Mouse (Mus musculus) intestine, postnatal 0 days (tissue): Measurements from ENCODE around the gene Stk38. TPM values are rescaled to one million over a fixed set of nuclear protein-coding genes. Genes with fewer than 3 reads are reported as not detected.

Experiments
- ATAC-seq: fragments of 200-750 bp; cut with Nextera tagmentation; 2 replicates; pipeline ENCODE4 v1.8.0; 2017; ENCODE audit warnings: mild to moderate bottlenecking, moderate TSS enrichment, moderate library complexity
- H3K27ac ChIP-seq: fragments of 300-500 bp; sonication (generic); 2 replicates; pipeline ENCODE4 v1.5.1; 2014; ENCODE audit warnings: mild to moderate bottlenecking, low read depth, low read length, moderate library complexity
- H3K27me3 ChIP-seq: fragments of 300-500 bp; sonication (generic); replicated peaks from 2 replicates; pipeline ENCODE4 v1.6.1; 2014; ENCODE audit warnings: low read length, mixed read lengths; ENCODE audit not compliant: control insufficient read depth, insufficient read depth
- H3K36me3 ChIP-seq: fragments of 300-500 bp; sonication (generic); 2 replicates; pipeline ENCODE4 v1.6.1; 2014; ENCODE audit warnings: mild to moderate bottlenecking, moderate library complexity; ENCODE audit not compliant: control insufficient read depth, insufficient read depth
- H3K4me1 ChIP-seq: fragments of 300-500 bp; sonication (generic); replicated peaks from 2 replicates; pipeline ENCODE4 v1.6.1; 2014; ENCODE audit warnings: antibody characterized with exemption, low read length, mixed read lengths; ENCODE audit not compliant: control insufficient read depth, insufficient read depth
- H3K4me2 ChIP-seq: fragments of 300-500 bp; sonication (generic); replicated peaks from 2 replicates; pipeline ENCODE4 v1.6.1; 2014; ENCODE audit warnings: low read depth, mild to moderate bottlenecking, moderate library complexity
- H3K4me3 ChIP-seq: fragments of 300-500 bp; sonication (generic); 2 replicates; pipeline ENCODE4 v1.5.1; 2014; ENCODE audit warnings: low read depth, low read length
- H3K9ac ChIP-seq: fragments of 300-500 bp; sonication (generic); 2 replicates; pipeline ENCODE4 v1.6.1; 2014; ENCODE audit warnings: mild to moderate bottlenecking, low read depth, low read length
- H3K9me3 ChIP-seq: fragments of 300-500 bp; sonication (generic); 2 replicates; pipeline ENCODE4 v1.6.1; 2016; ENCODE audit warnings: mixed run types; ENCODE audit not compliant: control insufficient read depth
- CTCF ChIP-seq: sonication (generic); IDR thresholded peaks from 2 replicates; pipeline ENCODE4 v1.5.1; 2016; ENCODE audit warnings: low read depth, mild to moderate bottlenecking, control low read depth, antibody characterized with exemption, moderate library complexity
- WGBS: fragments of 180-500 bp; shearing (Covaris S2); extraction: QIAGEN DNeasy Blood & Tissue Kit; methylation state at CpG from one replicate; pipeline ENCODE4 v1.1.7; 2014; 5-methylcytosine and 5-hydroxymethylcytosine counted together
- polyA plus RNA-seq: library from polyadenylated mRNA; unstranded; fragments of >200 nt; fragmentation: Nextera tagmentation; extraction: Ambion mirVana; gene quantifications from 2 replicates; pipeline ENCODE4 v1.2.1, GENCODE M21; 2015

Stk38 gene
- polyA plus RNA-seq, result 51.5 and 59.5 TPM in 2 replicates

DNA sequence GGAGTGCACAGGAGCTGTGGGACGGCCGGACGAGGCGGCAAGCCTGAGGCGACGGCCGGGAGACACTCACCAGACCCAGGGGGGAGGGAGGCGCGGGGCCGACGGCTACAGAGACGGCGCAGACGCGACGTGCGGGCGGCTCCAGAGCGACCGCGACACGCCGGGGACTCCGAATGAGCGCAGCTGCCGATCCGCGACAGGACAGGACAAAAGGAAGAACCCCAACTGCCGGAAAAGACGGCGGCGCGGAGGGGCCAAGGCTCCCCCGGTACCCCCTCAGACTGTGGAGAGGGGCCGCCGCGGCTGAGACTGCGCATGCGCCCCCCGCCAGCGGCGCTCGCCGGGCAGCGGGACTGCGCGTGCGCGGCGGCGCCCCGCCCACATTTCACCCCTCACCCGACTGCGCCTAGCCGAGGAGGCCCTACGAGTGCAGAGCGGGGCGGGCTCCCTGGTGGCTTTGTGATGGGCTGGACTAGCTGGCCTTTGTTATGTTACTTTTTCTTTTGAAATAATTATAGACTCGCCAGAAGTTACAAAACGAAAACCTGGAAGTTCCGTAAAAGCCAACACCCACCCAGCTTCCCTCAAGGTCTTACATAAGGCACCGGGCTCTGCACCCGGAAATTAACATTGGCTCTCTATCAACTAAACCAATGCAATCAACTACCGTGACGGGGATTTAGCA is at the start of gene Stk38:
Stk38 (minus strand) TSS at position 355 of the 685 bp plus-strand sequence.
- TF ChIP-seq CTCF, result no peak
- no peaks in the 10 kb centered on the region for H3K27me3 ChIP-seq
- H3K36me3 ChIP-seq, result no peaks in the 10 kb centered on the region
- peak within 1 kb of the TSS; percentile 89 for H3K4me3 ChIP-seq
- peak; percentile 90 for ATAC-seq
- under 1% methylated on average over 58 of the region's 65 CpGs for WGBS
- no peaks in the 10 kb centered on the region for H3K9me3 ChIP-seq
- H3K27ac ChIP-seq, result peak within 1 kb of the TSS; percentile 90
- H3K4me2 ChIP-seq, result peak within 1 kb of the TSS; percentile 87
- no peaks in the 10 kb centered on the region for H3K4me1 ChIP-seq
- peak within 1 kb of the TSS; percentile 93 for H3K9ac ChIP-seq

- no peak overlapping the region for H3K4me3 ChIP-seq
- H3K4me1 ChIP-seq, result peaks cover 8% of the 10 kb centered on the region; the same call in 1 of the 2 replicates
- no peak overlapping the region for H3K4me2 ChIP-seq
- H3K27me3 ChIP-seq, result no peaks in the 10 kb centered on the region
- H3K9ac ChIP-seq, result no peak overlapping the region
- TF ChIP-seq CTCF, result no peak
- ATAC-seq, result no peak
- no peaks in the 10 kb centered on the region for H3K36me3 ChIP-seq
- no peak overlapping the region for H3K27ac ChIP-seq
- WGBS, result 75% methylated on average over 11 of the region's 11 CpGs
- no peaks in the 10 kb centered on the region for H3K9me3 ChIP-seq
Measured at GRCm38 (mm10) chr17:29057361-29057890, 49.6 kb upstream of the Stk38 start.

GRCm38 (mm10) chr17:29056699-29057151 is 48.9 kb upstream of the Stk38 start:
- Histone ChIP-seq H3K27me3 (no peaks in the 10 kb centered on the region), H3K4me1 (peaks cover 8% of the 10 kb centered on the region; the same call in 1 of the 2 replicates), H3K9ac (no peak overlapping the region), H3K27ac (no peak overlapping the region), H3K36me3 (no peaks in the 10 kb centered on the region), H3K4me3 (no peak overlapping the region), H3K9me3 (no peaks in the 10 kb centered on the region), H3K4me2 (no peak overlapping the region)
- ATAC-seq, result no peak
- WGBS, result 23% methylated on average over 8 of the region's 8 CpGs
- TF ChIP-seq CTCF, result no peak

GRCm38 (mm10) chr17:29056207-29056606 is 48.4 kb upstream of the Stk38 start:
- no peak overlapping the region for H3K27ac ChIP-seq
- 15% methylated on average over 7 of the region's 7 CpGs for WGBS

DNA sequence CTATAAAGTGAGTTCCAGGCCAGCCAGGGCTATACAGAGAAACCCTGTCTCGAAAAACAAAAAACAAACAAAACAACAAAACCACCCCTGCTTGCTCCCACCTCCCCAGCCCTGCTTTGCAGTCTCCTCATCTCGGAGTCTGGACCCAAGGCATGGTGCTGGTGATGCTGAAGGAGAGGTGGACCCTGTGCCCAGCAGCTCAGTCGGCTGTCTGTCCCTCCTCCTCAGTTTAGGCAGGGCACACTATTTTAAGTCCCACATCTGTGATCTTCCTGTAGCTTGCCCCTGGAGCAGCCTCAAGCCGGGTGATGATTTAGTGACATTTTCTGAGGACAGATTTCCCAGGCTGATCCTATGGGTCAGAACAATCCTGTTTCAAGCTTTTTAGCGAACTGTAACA is 47.8 kb upstream of the Stk38 start:
- WGBS, result 78% methylated on average over 5 of the region's 5 CpGs
- H3K4me3 ChIP-seq, result no peak overlapping the region
- H3K4me1 ChIP-seq, result peaks cover 8% of the 10 kb centered on the region; the same call in 1 of the 2 replicates
- H3K27me3 ChIP-seq, result no peaks in the 10 kb centered on the region
- no peaks in the 10 kb centered on the region for H3K9me3 ChIP-seq
- H3K4me2 ChIP-seq, result no peak overlapping the region
- ATAC-seq, result no peak
- no peak overlapping the region for H3K9ac ChIP-seq
- no peaks in the 10 kb centered on the region for H3K36me3 ChIP-seq
- no peak overlapping the region for H3K27ac ChIP-seq
- no peak for TF ChIP-seq CTCF

More at GRCm38 (mm10) chr17:29056207-29056606, 48.4 kb upstream of the Stk38 start:
- Histone ChIP-seq H3K27me3 (no peaks in the 10 kb centered on the region), H3K4me2 (no peak overlapping the region), H3K4me1 (peaks cover 8% of the 10 kb centered on the region; the same call in 1 of the 2 replicates), H3K4me3 (no peak overlapping the region), H3K9me3 (no peaks in the 10 kb centered on the region), H3K9ac (no peak overlapping the region), H3K36me3 (no peaks in the 10 kb centered on the region)
- no peak for TF ChIP-seq CTCF
- no peak for ATAC-seq

GRCm38 (mm10) chr17:29054429-29054828 is 46.6 kb upstream of the Stk38 start:
- no peak overlapping the region for H3K4me3 ChIP-seq
- no peak overlapping the region for H3K4me2 ChIP-seq
- no peak for ATAC-seq
- WGBS, result 74% methylated on average over 6 of the region's 6 CpGs
- no peak for TF ChIP-seq CTCF
- H3K27me3 ChIP-seq, result no peaks in the 10 kb centered on the region
- peaks cover 8% of the 10 kb centered on the region; the same call in 1 of the 2 replicates for H3K4me1 ChIP-seq
- no peaks in the 10 kb centered on the region for H3K9me3 ChIP-seq
- no peak overlapping the region for H3K9ac ChIP-seq
- H3K36me3 ChIP-seq, result no peaks in the 10 kb centered on the region
- no peak overlapping the region for H3K27ac ChIP-seq
